ENCODE assay signal across 8 mouse cellular contexts in the genomic region with DNA sequence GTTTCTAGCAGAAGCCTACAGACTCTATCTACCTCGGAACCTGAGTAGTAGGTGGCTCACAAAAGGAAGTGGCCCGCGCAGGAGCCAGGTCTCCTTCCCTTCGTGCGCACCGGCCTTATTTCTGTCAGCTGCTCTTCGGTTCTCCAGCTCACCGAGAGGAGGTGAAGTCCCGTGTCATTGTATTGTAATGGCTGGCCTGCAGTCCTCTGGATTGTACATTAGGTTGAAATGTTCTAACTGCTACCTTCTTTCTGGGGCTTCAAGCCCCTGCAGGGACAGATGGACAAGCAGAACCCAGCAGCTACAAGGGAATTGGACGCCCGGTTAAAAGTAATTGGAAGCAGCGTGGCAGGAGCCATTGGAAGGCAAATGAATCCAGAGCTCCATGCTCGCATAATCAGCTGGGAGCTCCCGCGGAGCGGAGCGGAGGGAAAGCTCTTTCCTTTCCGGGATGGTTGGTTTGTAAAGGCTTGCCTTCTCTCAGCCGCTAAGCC.
A peak's percentile ranks its signal among the peaks of the same experiment; 100 is the strongest.
DNase-seq lines count a peak whose midpoint lies in the region; ATAC-seq and TF ChIP-seq lines count a peak whose summit lies in the region.

No protein-coding gene starts in this region.

- TF ChIP-seq CTCF in forebrain, postnatal 0 days (IDR thresholded peaks at IDR 0.05; ENCODE audit: low read depth): no peak

- H3K4me1 ChIP-seq in forebrain, postnatal 0 days (ENCODE audit: insufficient read depth): peaks cover 9% of the 10 kb centered on the region
- peaks cover 15% of the 10 kb centered on the region for H3K4me1 ChIP-seq in midbrain, embryonic 13.5 days (replicated peaks)

- peak; percentile 49 to 56 for DNase-seq in layer of hippocampus, postnatal 10 days (ENCODE audit: low spot score in 2 of 2)
- no peak for DNase-seq in layer of hippocampus, adult 9-11 months
- peak; percentile 52 to 60 for DNase-seq in cerebellum, adult 18-20 months
- peak; percentile 71 for DNase-seq in forebrain, postnatal 0 days
- DNase-seq in kidney, adult 11 months: peak; percentile 9

- peak overlapping the region; percentile 11; the same call in 1 of the 2 replicates for H3K9ac ChIP-seq in forebrain, postnatal 0 days
- peak overlapping the region; percentile 39; the same call in 1 of the 2 replicates for H3K9ac ChIP-seq in midbrain, embryonic 13.5 days (replicated peaks)

- no peaks in the 10 kb centered on the region; the same call in 1 of the 2 replicates for H3K27me3 ChIP-seq in forebrain, postnatal 0 days (ENCODE audit: insufficient read depth, low read length)
- H3K27me3 ChIP-seq in midbrain, embryonic 13.5 days: peaks cover 11% of the 10 kb centered on the region; the same call in 1 of the 2 replicates

- peak overlapping the region; percentile 45 for H3K4me2 ChIP-seq in forebrain, postnatal 0 days (ENCODE audit: low read depth)
- peak overlapping the region; percentile 49 for H3K4me2 ChIP-seq in midbrain, embryonic 13.5 days (replicated peaks)

- H3K4me3 ChIP-seq in forebrain, postnatal 0 days (ENCODE audit: low read depth, low read length): peak overlapping the region; percentile 16
- H3K4me3 ChIP-seq in midbrain, embryonic 13.5 days (replicated peaks): peak overlapping the region; percentile 25

- peak; percentile 70 for ATAC-seq in forebrain, postnatal 0 days
- ATAC-seq in midbrain, embryonic 13.5 days: peak; percentile 77; the same call in 1 of the 2 replicates
- no peak for ATAC-seq in megakaryocyte progenitor cell, adult 5-6 weeks (replicated peaks; ENCODE audit: poor library complexity)
- ATAC-seq in megakaryocyte-erythroid progenitor cell, adult 5-6 weeks (replicated peaks; ENCODE audit: low FRiP score, low TSS enrichment, poor library complexity, severe bottlenecking): no peak

- no peaks in the 10 kb centered on the region for H3K9me3 ChIP-seq in forebrain, postnatal 0 days (ENCODE audit: low read length)
- no peaks in the 10 kb centered on the region for H3K9me3 ChIP-seq in midbrain, embryonic 13.5 days

- 3% methylated on average over 19 of the region's 19 CpGs for WGBS in forebrain, postnatal 0 days
- WGBS in midbrain, embryonic 13.5 days: 2% methylated on average over 19 of the region's 19 CpGs

- H3K27ac ChIP-seq in forebrain, postnatal 0 days (ENCODE audit: low read depth, low read length): 0 out of 2 replicates have a peak overlapping the region, but pooled peaks have one; percentile 30
- peak overlapping the region; percentile 61 for H3K27ac ChIP-seq in midbrain, embryonic 13.5 days

- no peaks in the 10 kb centered on the region for H3K36me3 ChIP-seq in forebrain, postnatal 0 days (ENCODE audit: insufficient read depth)
- H3K36me3 ChIP-seq in midbrain, embryonic 13.5 days: no peaks in the 10 kb centered on the region

Comparison
In these comparisons a context has a peak if more than half of its experiments do, and no peak if none do; other contexts are left out.
1. ATAC-seq: peak in forebrain, postnatal 0 days (single experiment) and midbrain, embryonic 13.5 days (single experiment); none in megakaryocyte progenitor cell, adult 5-6 weeks (single experiment) and megakaryocyte-erythroid progenitor cell, adult 5-6 weeks (single experiment).